Mouse (Mus musculus) hindbrain, embryonic 13.5 days (tissue): Measurements from ENCODE around the gene Cend1. TPM values are rescaled to one million over a fixed set of nuclear protein-coding genes. Genes with fewer than 3 reads are reported as not detected.

Experiments used
- ATAC-seq: fragments of 200-750 bp; cut with Nextera tagmentation; 2 replicates; pipeline ENCODE4 v1.8.0; 2017; ENCODE audit warnings: moderate TSS enrichment; ENCODE audit not compliant: low FRiP score
- H3K27ac ChIP-seq: fragments of 300-500 bp; sonication (generic); 2 replicates; pipeline ENCODE4 v1.5.1; 2015; ENCODE audit warnings: inconsistent platforms, mild to moderate bottlenecking, moderate library complexity
- H3K27me3 ChIP-seq: fragments of 300-500 bp; sonication (generic); 2 replicates; pipeline ENCODE4 v1.6.1; 2015; ENCODE audit warnings: mild to moderate bottlenecking, inconsistent platforms
- H3K36me3 ChIP-seq: fragments of 300-500 bp; sonication (generic); 2 replicates; pipeline ENCODE4 v1.6.1; 2015; ENCODE audit warnings: mild to moderate bottlenecking, inconsistent platforms
- H3K4me1 ChIP-seq: fragments of 300-500 bp; sonication (generic); replicated peaks from 2 replicates; pipeline ENCODE4 v1.6.1; 2015; ENCODE audit warnings: inconsistent platforms
- H3K4me2 ChIP-seq: fragments of 300-500 bp; sonication (generic); 2 replicates; pipeline ENCODE4 v1.6.1; 2015; ENCODE audit warnings: inconsistent platforms, mild to moderate bottlenecking, moderate library complexity
- H3K4me3 ChIP-seq: fragments of 300-500 bp; sonication (generic); 2 replicates; pipeline ENCODE4 v1.5.1; 2015; ENCODE audit warnings: mild to moderate bottlenecking, inconsistent platforms
- H3K9ac ChIP-seq: fragments of 300-500 bp; sonication (generic); 2 replicates; pipeline ENCODE4 v1.6.1; 2015; ENCODE audit warnings: mild to moderate bottlenecking, inconsistent platforms
- H3K9me3 ChIP-seq: fragments of 300-500 bp; sonication (generic); 2 replicates; pipeline ENCODE4 v1.6.1; 2016; ENCODE audit warnings: inconsistent platforms
- WGBS: fragments of 180-500 bp; shearing (Covaris S2); methylation state at CpG from one replicate; pipeline ENCODE4 v1.1.7; 2015; 5-methylcytosine and 5-hydroxymethylcytosine counted together
- polyA plus RNA-seq: library from polyadenylated mRNA; unstranded; fragments of >200 nt; fragmentation: Nextera tagmentation; extraction: Ambion mirVana; gene quantifications from 2 replicates; pipeline ENCODE4 v1.2.1, GENCODE M21; 2015

Cend1 gene
- polyA plus RNA-seq = 68.3 and 73.4 TPM in 2 replicates

DNA sequence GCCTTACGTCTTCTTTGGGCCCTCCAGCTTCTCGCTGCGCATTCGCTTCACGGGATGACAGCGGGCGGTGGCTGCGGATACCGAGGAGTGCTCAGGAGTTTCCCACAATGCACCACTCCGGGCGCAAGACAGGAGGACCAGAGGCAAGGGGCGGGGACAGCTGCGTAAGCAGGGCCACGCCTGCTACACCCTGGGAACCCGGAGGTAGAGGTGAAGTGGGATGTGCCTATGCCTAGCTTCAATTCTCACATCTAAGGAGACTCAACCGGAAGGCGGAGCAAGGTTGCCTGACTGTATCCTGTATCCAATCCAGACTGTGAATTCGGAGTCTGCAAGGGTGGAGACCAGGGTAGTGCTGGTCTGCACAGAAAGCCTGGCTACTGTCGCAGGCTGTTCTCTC, at the start of gene Cend1:
TSS of gene Cend1 (minus strand) at position 182 of the 400 bp plus-strand sequence.
- Histone ChIP-seq H3K9me3 (no peaks in the 10 kb centered on the region), H3K4me2 (peak within 1 kb of the TSS; percentile 75), H3K36me3 (peaks cover 55% of the 10 kb centered on the region), H3K4me3 (peak within 1 kb of the TSS; percentile 51), H3K4me1 (peaks cover 49% of the 10 kb centered on the region), H3K9ac (peak within 1 kb of the TSS; percentile 87), H3K27me3 (no peaks in the 10 kb centered on the region), H3K27ac (peak within 1 kb of the TSS; percentile 85)
- ATAC-seq = peak; percentile 81
- WGBS = 2% methylated on average over 19 of the region's 19 CpGs

DNA sequence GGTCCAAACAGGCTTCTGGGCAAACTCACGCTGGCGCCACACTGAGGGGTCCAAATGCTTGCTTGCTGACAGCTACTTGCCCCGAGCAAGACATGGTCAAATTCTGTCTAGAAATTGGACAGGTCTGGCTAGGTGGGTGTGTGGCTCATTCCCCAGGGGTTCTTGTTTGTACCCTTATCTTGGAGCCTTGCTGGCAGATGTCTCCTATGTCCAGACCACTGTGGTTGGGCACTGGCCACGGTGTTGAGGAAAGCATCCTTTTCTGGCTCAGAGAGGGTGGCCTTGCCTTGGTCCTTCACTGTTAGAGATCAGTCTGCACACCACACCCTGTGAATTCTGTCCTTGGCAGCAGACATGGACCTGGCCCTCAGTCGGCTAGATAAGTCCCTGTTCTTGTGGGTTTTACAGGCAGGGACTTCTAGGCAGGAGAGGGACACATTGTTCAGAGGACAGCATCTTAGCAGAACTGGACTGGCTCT, 49.0 kb upstream of the Cend1 start:
- H3K4me2 ChIP-seq = no peak overlapping the region
- H3K9ac ChIP-seq = 0 out of 2 replicates have a peak overlapping the region, but pooled peaks have one; percentile 43
- WGBS = 78% methylated on average over 5 of the region's 5 CpGs
- H3K9me3 ChIP-seq = no peaks in the 10 kb centered on the region
- peaks cover 56% of the 10 kb centered on the region for H3K4me1 ChIP-seq
- no peak for ATAC-seq
- no peak overlapping the region for H3K4me3 ChIP-seq
- H3K27me3 ChIP-seq = peaks cover 40% of the 10 kb centered on the region
- no peaks in the 10 kb centered on the region for H3K36me3 ChIP-seq
- no peak overlapping the region for H3K27ac ChIP-seq

DNA sequence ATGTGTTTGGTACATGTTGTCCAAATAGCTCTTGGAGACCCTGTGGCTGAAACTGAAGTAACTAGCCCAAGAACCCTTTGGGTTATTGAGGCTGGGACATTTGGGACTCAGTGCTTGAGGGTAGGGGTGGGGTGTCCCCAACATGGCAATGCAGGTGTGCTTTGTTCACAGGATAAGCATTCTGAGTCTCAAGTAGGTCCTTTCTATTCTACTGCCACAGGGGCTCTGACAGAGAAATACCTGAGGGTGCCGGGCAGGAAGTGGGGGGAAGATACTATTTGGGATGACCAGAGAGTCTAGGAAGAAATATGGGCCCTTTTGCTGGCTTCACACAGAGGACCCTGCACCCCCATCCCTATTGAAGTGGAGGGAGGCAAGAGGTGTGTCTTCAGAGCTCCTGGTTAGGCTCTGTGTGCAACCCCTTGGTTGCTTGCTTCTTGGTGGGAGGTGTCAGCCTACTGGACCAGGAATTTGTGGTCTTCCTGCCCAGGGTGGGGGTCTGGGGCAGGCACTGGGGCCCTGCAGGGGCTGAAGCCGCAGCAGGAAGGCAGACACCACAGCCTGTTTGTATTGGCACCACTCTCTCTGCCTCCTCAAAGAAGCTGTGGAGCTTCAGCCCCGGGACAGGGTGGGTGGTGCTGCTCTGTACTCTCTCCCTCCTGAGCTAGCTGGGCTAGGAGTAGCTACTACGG, 48.4 kb upstream of the Cend1 start:
- no peak for ATAC-seq
- Histone ChIP-seq H3K4me1 (peaks cover 54% of the 10 kb centered on the region), H3K9ac (0 out of 2 replicates have a peak overlapping the region, but pooled peaks have one; percentile 43)

DNA sequence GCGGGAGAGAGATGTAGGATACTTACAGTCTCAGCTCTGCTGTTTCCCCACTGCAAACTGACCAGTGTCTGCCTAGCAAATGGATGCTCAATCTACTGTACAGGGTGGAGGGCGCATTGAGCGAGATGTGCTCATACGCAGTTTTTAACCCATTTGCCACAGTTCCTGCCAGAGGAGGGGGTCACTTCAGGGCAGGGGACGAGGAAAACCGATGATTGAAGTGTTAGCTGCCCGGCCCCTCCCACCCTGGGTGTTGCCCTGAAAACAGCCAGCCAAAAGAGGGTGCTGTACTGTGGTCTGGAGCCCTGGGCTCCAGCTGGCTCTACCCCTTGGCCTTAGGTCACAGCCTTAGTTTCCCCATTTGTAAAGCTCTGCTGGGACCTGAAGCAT, 47.7 kb upstream of the Cend1 start:
- no peak for ATAC-seq
- Histone ChIP-seq H3K27me3 (peaks cover 31% of the 10 kb centered on the region), H3K27ac (peak overlapping the region; percentile 62), H3K4me3 (peak overlapping the region; percentile 63; the same call in 1 of the 2 replicates), H3K36me3 (peaks cover 10% of the 10 kb centered on the region), H3K4me1 (peaks cover 50% of the 10 kb centered on the region), H3K9me3 (no peaks in the 10 kb centered on the region), H3K4me2 (peak overlapping the region; percentile 85), H3K9ac (0 out of 2 replicates have a peak overlapping the region, but pooled peaks have one; percentile 8)
- 17% methylated on average over 7 of the region's 7 CpGs for WGBS

More for the DNA sequence above, 48.4 kb upstream of the Cend1 start:
- H3K4me2 ChIP-seq = no peak overlapping the region
- H3K27me3 ChIP-seq = peaks cover 34% of the 10 kb centered on the region
- WGBS = 73% methylated on average over 4 of the region's 4 CpGs
- peaks cover 2% of the 10 kb centered on the region for H3K36me3 ChIP-seq
- H3K9me3 ChIP-seq = no peaks in the 10 kb centered on the region
- no peak overlapping the region for H3K27ac ChIP-seq
- H3K4me3 ChIP-seq = no peak overlapping the region

DNA sequence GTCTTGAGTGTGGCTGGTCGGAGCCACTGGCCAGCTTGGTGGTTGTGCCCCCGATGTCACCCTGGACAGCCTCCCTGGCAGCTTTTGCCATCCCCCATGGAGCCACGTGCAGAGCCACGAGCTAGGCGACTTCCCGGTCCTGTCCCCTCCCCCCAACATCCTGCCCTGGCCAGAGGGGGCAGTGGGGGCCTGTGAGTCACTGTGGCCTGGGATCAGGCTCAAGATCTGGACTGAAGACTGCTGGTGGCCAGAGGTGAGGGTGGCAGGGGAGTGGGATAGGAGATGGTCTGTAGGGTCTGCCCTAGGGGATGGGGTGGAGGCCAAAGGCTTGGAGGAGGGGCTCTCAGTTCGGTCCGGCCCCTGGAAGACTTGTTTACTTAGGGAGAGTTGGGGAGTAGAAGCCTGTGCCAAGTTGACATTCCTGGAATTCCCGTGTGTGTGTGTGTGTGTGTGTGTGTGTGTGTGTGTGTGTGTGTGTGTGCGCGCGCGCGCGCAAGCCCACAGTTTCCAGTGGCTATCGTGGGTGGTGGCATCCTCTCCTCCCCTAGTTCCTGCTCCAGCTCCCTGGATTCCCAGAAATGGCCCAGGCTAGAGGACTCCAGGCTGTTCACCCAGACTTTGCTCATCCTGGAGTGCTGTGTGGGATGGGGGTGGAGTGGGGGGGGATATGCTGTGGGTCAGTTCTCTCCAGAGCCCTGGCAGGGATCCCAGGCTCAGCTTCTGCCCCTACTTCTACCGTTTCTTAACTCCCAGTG, 47.1 kb upstream of the Cend1 start:
- Histone ChIP-seq H3K4me1 (peaks cover 45% of the 10 kb centered on the region), H3K27me3 (peaks cover 31% of the 10 kb centered on the region), H3K4me2 (peak overlapping the region; percentile 85), H3K36me3 (peaks cover 13% of the 10 kb centered on the region), H3K9me3 (no peaks in the 10 kb centered on the region), H3K9ac (peak overlapping the region; percentile 8; the same call in 1 of the 2 replicates), H3K27ac (peak overlapping the region; percentile 62), H3K4me3 (peak overlapping the region; percentile 63)
- peak; percentile 19 for ATAC-seq
- 4% methylated on average over 11 of the region's 17 CpGs for WGBS

DNA sequence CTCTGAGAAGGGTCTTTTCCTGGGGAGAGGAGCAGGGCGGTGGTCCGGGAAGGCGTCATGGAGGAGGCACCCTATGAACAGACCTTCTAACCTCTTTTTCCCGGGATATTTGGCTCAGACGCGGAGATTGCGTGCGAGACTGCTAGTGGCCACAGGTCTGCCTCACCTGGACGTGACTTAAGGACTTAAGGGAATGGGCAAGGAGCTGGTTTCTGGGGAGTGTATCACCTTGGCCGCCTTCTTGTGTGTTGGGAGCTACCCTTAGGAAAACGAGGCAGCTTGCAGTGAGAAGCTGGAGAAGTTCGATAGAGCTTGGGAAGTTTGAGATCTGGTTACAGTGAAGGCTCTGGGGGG, 46.5 kb upstream of the Cend1 start:
- H3K27ac ChIP-seq = 0 out of 2 replicates have a peak overlapping the region, but pooled peaks have one; percentile 62
- no peaks in the 10 kb centered on the region for H3K9me3 ChIP-seq
- 2% methylated on average over 12 of the region's 12 CpGs for WGBS
- peak overlapping the region; percentile 85 for H3K4me2 ChIP-seq
- H3K4me1 ChIP-seq = peaks cover 42% of the 10 kb centered on the region
- peaks cover 19% of the 10 kb centered on the region for H3K36me3 ChIP-seq
- peak overlapping the region; percentile 84 for H3K9ac ChIP-seq
- peak overlapping the region; percentile 63 for H3K4me3 ChIP-seq
- H3K27me3 ChIP-seq = peaks cover 31% of the 10 kb centered on the region
- no peak for ATAC-seq

DNA sequence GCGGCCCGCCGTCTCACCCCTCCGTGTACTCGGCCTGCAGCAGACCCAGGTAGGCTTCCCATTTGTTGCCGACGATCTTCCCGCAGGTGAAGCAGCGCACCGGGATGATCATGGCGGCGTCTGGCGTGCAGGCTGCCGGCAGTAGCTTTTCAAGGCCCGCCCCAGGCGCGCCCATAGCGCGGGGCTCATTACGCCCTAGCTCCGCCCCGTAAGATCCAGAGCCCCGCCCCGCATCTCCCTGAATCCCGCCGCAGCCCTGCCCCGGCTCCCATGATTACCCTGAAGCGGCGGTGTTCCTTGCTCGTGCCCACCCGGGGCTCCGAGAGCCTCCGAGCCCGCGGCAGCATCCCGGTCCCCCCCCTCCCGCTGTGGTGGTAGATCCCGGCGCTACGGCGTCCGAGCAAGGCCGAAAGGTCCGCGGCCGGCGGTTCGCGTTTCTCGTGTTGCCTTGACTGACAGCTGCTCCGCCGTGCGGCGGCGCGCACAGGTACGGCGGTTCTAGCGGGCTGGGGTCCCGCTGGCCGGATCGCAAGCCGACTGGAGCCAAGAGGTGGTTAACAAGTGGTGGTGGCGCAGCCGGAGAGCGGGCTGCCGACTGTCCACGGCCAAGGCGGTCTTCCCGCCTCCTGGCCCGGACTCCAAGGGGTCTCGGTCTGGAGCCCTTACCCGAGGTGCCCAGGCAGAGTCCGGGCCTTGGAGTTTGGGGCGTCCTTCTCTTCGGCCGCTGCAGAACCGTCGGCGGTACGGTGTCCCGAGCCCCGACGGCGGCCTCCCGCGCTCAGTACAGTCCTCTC, 45.9 kb upstream of the Cend1 start, which contains the start of the genes Polr2l and Tspan4:
TSS of gene Polr2l (minus strand) at position 122 of the 794 bp plus-strand sequence.
TSS of gene Tspan4 (plus strand) at position 230 of the 794 bp plus-strand sequence.
- Histone ChIP-seq H3K27me3 (peaks cover 30% of the 10 kb centered on the region), H3K4me1 (peaks cover 43% of the 10 kb centered on the region), H3K27ac (peak within 1 kb of the TSS; percentile 88), H3K4me3 (peak within 1 kb of the TSS; percentile 63), H3K36me3 (peaks cover 25% of the 10 kb centered on the region), H3K4me2 (peak within 1 kb of the TSS; percentile 85), H3K9ac (peak within 1 kb of the TSS; percentile 84), H3K9me3 (no peaks in the 10 kb centered on the region)
- WGBS = under 1% methylated on average over 85 of the region's 87 CpGs
- ATAC-seq = peak; percentile 83

DNA sequence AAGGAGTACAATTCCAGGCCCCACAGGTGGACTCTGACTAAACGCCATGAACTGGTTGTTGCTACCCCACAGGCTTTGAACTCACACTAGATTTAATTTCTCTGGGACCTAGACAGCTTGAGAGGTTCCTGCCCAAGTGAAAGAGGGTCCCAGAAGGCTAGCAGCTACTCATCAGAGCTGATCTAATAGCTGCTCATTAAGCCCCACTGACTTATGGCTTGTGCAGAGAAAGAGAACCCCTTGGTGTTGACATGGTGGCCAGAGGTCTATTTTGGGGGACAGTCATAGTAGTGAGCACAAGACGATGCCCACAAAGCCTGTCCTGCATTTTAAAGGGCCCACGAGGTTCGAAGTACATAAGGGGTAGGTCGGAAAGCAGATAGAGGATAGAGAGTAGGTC, 44.9 kb upstream of the Cend1 start:
- Histone ChIP-seq H3K9ac (peak overlapping the region; percentile 84), H3K27me3 (peaks cover 28% of the 10 kb centered on the region), H3K4me3 (peak overlapping the region; percentile 63), H3K9me3 (no peaks in the 10 kb centered on the region), H3K27ac (no peak overlapping the region), H3K4me2 (peak overlapping the region; percentile 85), H3K4me1 (peaks cover 53% of the 10 kb centered on the region), H3K36me3 (peaks cover 35% of the 10 kb centered on the region)
- ATAC-seq = no peak
- 11% methylated on average over 5 of the region's 5 CpGs for WGBS

DNA sequence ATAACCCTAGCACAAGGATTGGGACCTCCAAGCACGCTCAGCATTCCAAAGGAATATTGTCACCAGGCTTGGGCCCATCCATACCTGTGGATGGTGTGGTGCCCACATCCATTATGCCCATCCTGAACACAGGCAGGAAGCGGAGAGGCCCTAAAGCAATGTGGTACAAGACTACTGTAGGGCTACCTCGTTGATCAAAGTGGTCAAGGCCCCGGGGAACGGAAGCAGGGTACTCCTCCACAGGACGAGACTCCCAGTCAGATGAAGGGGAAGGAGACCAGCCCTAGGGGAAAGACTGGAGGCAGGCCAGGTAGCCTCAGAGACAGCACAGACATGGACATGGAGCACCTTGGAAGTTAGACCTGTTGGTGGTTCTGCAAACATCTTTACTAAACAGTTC, 43.5 kb upstream of the Cend1 start:
- no peak for ATAC-seq
- peaks cover 23% of the 10 kb centered on the region for H3K27me3 ChIP-seq
- no peak overlapping the region for H3K9ac ChIP-seq
- peaks cover 35% of the 10 kb centered on the region for H3K36me3 ChIP-seq
- H3K4me1 ChIP-seq = peaks cover 67% of the 10 kb centered on the region
- H3K27ac ChIP-seq = no peak overlapping the region
- H3K9me3 ChIP-seq = no peaks in the 10 kb centered on the region
- 91% methylated on average over 6 of the region's 6 CpGs for WGBS
- H3K4me3 ChIP-seq = no peak overlapping the region
- H3K4me2 ChIP-seq = no peak overlapping the region

DNA sequence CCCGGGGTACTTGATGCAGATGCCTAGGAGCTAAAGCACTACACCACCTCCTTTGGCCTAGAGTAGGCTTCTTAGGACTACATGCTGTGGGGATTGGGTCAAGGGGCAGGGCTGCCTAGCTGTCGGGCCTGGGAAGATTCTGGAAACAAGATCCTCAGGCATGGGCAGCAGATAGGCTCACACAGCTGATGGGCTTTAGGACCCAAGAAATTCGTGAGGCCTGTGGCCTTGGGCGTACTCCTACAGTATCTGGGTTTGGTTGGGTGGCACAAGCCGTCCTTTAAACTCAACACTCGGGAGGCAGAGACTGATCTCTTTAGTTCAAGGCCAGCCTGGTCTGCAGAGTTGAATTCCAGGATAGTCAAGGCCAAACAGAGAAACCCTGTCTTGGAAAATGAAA, 42.9 kb upstream of the Cend1 start:
- Histone ChIP-seq H3K9ac (0 out of 2 replicates have a peak overlapping the region, but pooled peaks have one; percentile 13), H3K4me2 (no peak overlapping the region), H3K27me3 (peaks cover 18% of the 10 kb centered on the region), H3K4me1 (peaks cover 72% of the 10 kb centered on the region), H3K36me3 (peaks cover 35% of the 10 kb centered on the region), H3K9me3 (no peaks in the 10 kb centered on the region), H3K4me3 (no peak overlapping the region), H3K27ac (no peak overlapping the region)
- ATAC-seq = no peak
- WGBS = 83% methylated on average over 6 of the region's 6 CpGs

DNA sequence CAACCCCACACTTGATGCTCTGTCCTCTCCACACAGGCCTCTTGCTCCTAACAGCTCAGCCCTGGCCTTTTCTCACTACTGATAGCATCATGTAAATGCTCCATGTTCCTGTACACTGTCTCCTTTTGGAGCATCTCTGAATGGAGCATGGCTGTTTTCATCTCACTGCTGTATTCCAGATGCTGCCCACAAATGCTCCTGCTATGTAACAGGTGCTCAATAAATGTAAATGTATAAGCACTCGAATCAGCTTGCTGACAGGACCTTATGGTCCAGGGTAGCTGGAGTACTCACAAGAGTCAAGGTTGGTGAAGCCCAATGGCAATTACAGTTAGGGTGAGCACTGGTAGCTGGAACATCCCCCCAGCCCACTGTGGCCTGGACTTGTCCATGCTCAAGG, 41.9 kb upstream of the Cend1 start:
- H3K9me3 ChIP-seq = no peaks in the 10 kb centered on the region
- 94% methylated on average over 1 of the region's 1 CpGs for WGBS
- no peak overlapping the region for H3K9ac ChIP-seq
- H3K27me3 ChIP-seq = peaks cover 18% of the 10 kb centered on the region
- no peak for ATAC-seq
- peaks cover 72% of the 10 kb centered on the region for H3K4me1 ChIP-seq
- H3K36me3 ChIP-seq = peaks cover 35% of the 10 kb centered on the region
- H3K27ac ChIP-seq = no peak overlapping the region
- no peak overlapping the region for H3K4me3 ChIP-seq
- H3K4me2 ChIP-seq = no peak overlapping the region

DNA sequence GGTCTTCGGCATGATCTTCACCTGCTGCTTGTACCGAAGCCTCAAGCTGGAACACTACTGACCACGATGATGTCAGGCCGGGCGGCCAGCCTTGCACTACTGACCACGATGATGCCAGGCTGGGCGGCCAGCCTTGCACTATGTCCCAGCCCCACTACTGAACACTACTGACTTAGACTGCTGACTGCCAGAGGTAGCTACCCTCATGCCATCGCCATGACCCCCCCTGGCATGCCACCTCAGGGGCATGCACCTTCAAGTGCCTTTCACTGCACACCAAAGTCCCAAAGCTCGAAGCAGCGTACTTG, 41.3 kb upstream of the Cend1 start:
- no peak overlapping the region for H3K27ac ChIP-seq
- 92% methylated on average over 10 of the region's 10 CpGs for WGBS
- peak overlapping the region; percentile 85; the same call in 1 of the 2 replicates for H3K9ac ChIP-seq
- H3K4me3 ChIP-seq = no peak overlapping the region
- H3K9me3 ChIP-seq = no peaks in the 10 kb centered on the region
- H3K36me3 ChIP-seq = peaks cover 35% of the 10 kb centered on the region
- ATAC-seq = no peak
- H3K27me3 ChIP-seq = peaks cover 18% of the 10 kb centered on the region
- H3K4me1 ChIP-seq = peaks cover 69% of the 10 kb centered on the region
- no peak overlapping the region for H3K4me2 ChIP-seq
